Mouse (Mus musculus) neural tube, embryonic 15.5 days (tissue): Measurements from ENCODE around the gene Klhdc8a. TPM values are rescaled to one million over a fixed set of nuclear protein-coding genes. Genes with fewer than 3 reads are reported as not detected.

Source experiments
- ATAC-seq: fragments of 200-750 bp; cut with Nextera tagmentation; 2 replicates; pipeline ENCODE4 v1.8.0; 2017; ENCODE audit warnings: mild to moderate bottlenecking, moderate TSS enrichment, moderate library complexity; ENCODE audit not compliant: low FRiP score
- H3K27ac ChIP-seq: fragments of 300-500 bp; sonication (generic); replicated peaks from 2 replicates; pipeline ENCODE4 v1.5.1; 2015; ENCODE audit warnings: mild to moderate bottlenecking, inconsistent platforms
- H3K27me3 ChIP-seq: fragments of 300-500 bp; sonication (generic); replicated peaks from 2 replicates; pipeline ENCODE4 v1.6.1; 2015; ENCODE audit warnings: inconsistent platforms
- H3K36me3 ChIP-seq: fragments of 300-500 bp; sonication (generic); 2 replicates; pipeline ENCODE4 v1.6.1; 2015; ENCODE audit warnings: inconsistent platforms
- H3K4me1 ChIP-seq: fragments of 300-500 bp; sonication (generic); 2 replicates; pipeline ENCODE4 v1.6.1; 2015; ENCODE audit warnings: inconsistent platforms
- H3K4me2 ChIP-seq: fragments of 300-500 bp; sonication (generic); 2 replicates; pipeline ENCODE4 v1.6.1; 2015; ENCODE audit warnings: inconsistent platforms, mild to moderate bottlenecking, moderate library complexity
- H3K4me3 ChIP-seq: fragments of 300-500 bp; sonication (generic); replicated peaks from 2 replicates; pipeline ENCODE4 v1.5.1; 2015; ENCODE audit warnings: mild to moderate bottlenecking, inconsistent platforms
- H3K9ac ChIP-seq: fragments of 300-500 bp; sonication (generic); replicated peaks from 2 replicates; pipeline ENCODE4 v1.6.1; 2015; ENCODE audit warnings: mild to moderate bottlenecking, inconsistent platforms
- H3K9me3 ChIP-seq: fragments of 300-500 bp; sonication (generic); replicated peaks from 2 replicates; pipeline ENCODE4 v1.6.1; 2016; ENCODE audit warnings: inconsistent platforms
- WGBS: fragments of 180-500 bp; shearing (Covaris S2); methylation state at CpG from one replicate; pipeline ENCODE4 v1.1.7; 2015; ENCODE audit warnings: mixed read lengths; 5-methylcytosine and 5-hydroxymethylcytosine counted together
- polyA plus RNA-seq: library from polyadenylated mRNA; unstranded; fragments of >200 nt; fragmentation: Nextera tagmentation; extraction: Ambion mirVana; gene quantifications from 2 replicates; pipeline ENCODE4 v1.2.1, GENCODE M21; 2015

The Klhdc8a gene
- polyA plus RNA-seq, 1 experiment from 2014 or later, result 7.5 TPM

- no peak for ATAC-seq
- no peak overlapping the region for H3K4me3 ChIP-seq
- WGBS, result 95% methylated on average over 7 of the region's 7 CpGs
- H3K36me3 ChIP-seq, result no peaks in the 10 kb centered on the region
- no peaks in the 10 kb centered on the region for H3K4me1 ChIP-seq
- no peak overlapping the region for H3K27ac ChIP-seq
- no peak overlapping the region for H3K9ac ChIP-seq
- peaks cover 3% of the 10 kb centered on the region; the same call in 1 of the 2 replicates for H3K27me3 ChIP-seq
- no peak overlapping the region for H3K4me2 ChIP-seq
- H3K9me3 ChIP-seq, result no peaks in the 10 kb centered on the region
Measured at GRCm38 (mm10) chr1:132308674-132309073, 10.2 kb downstream of the Klhdc8a start.

- H3K27me3 ChIP-seq, result peaks cover 13% of the 10 kb centered on the region; the same call in 1 of the 2 replicates
- H3K9me3 ChIP-seq, result no peaks in the 10 kb centered on the region
- H3K4me1 ChIP-seq, result peaks cover 5% of the 10 kb centered on the region; the same call in 1 of the 2 replicates
- no peak for ATAC-seq
- H3K27ac ChIP-seq, result no peak overlapping the region
- H3K4me3 ChIP-seq, result no peak overlapping the region
- no peak overlapping the region for H3K4me2 ChIP-seq
- 77% methylated on average over 7 of the region's 7 CpGs for WGBS
- no peaks in the 10 kb centered on the region for H3K36me3 ChIP-seq
- H3K9ac ChIP-seq, result no peak overlapping the region
Measured at GRCm38 (mm10) chr1:132310754-132311153, 12.3 kb downstream of the Klhdc8a start.

DNA sequence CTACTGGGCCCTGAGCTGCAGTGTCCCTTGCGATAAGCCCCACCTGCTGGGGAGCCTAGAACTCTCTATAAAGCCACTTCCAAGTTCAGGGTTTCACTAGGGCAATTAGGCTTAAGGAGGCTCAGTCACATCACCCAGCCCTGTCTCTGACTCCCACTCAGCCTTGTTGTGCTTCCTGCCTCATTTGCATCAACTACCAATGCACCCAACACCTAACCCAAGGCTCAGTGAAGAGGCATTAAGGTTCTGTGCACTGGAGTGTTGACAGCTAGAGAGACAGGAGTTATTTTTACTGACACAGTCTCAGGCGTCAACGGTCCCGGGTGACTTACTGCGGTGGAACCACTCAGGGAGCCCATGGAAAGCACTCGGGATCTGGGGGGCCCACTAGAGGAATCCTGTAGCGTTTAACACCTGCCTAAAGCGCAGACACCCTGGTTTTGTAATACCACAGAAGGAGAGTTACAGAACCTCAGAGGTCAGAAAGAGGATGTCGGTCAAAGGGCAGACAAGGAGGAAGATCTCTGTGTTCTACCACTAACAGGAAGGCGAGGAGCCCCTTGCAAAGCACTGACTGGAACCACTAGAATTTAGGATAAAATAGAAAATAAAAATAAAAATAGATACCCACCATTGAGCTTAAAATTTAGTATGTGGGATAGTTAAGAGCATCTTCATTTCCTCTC is 12.9 kb downstream of the Klhdc8a start:
- no peak for ATAC-seq
- H3K27ac ChIP-seq, result no peak overlapping the region
- no peaks in the 10 kb centered on the region for H3K36me3 ChIP-seq
- WGBS, result 76% methylated on average over 10 of the region's 10 CpGs
- H3K9me3 ChIP-seq, result no peaks in the 10 kb centered on the region
- peaks cover 13% of the 10 kb centered on the region; the same call in 1 of the 2 replicates for H3K27me3 ChIP-seq
- H3K4me3 ChIP-seq, result no peak overlapping the region
- no peak overlapping the region for H3K9ac ChIP-seq
- peaks cover 7% of the 10 kb centered on the region for H3K4me1 ChIP-seq
- H3K4me2 ChIP-seq, result no peak overlapping the region

DNA sequence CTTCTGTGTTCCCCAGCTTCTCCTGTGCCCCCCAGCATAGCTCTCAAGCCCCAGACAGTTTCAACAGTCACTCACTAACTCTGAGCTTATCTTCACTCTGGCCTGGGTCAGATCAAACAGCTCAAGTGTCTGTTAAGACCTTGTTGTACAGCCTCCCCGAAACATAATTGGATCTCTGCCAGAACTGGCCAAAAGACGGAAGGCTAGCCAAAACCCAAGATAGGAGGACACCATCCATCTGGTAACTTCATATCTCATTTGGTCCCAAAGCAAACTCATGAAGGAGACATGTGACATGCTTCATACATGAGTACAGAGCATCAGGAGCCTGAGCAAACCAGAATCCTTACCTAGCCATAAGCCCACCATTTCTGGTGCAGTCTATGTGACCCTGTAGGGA is 13.6 kb downstream of the Klhdc8a start:
- Histone ChIP-seq H3K9me3 (no peaks in the 10 kb centered on the region), H3K27ac (no peak overlapping the region), H3K9ac (no peak overlapping the region), H3K36me3 (no peaks in the 10 kb centered on the region), H3K27me3 (peaks cover 13% of the 10 kb centered on the region; the same call in 1 of the 2 replicates), H3K4me1 (peaks cover 14% of the 10 kb centered on the region), H3K4me3 (no peak overlapping the region), H3K4me2 (no peak overlapping the region)
- 74% methylated on average over 2 of the region's 2 CpGs for WGBS
- ATAC-seq, result no peak

- no peak overlapping the region for H3K4me3 ChIP-seq
- no peak for ATAC-seq
- peaks cover 13% of the 10 kb centered on the region; the same call in 1 of the 2 replicates for H3K27me3 ChIP-seq
- no peaks in the 10 kb centered on the region for H3K9me3 ChIP-seq
- H3K27ac ChIP-seq, result no peak overlapping the region
- H3K9ac ChIP-seq, result no peak overlapping the region
- no peaks in the 10 kb centered on the region for H3K36me3 ChIP-seq
- no peak overlapping the region for H3K4me2 ChIP-seq
- WGBS, result 61% methylated on average over 3 of the region's 3 CpGs
- H3K4me1 ChIP-seq, result peaks cover 21% of the 10 kb centered on the region
Measured at GRCm38 (mm10) chr1:132312703-132313102, 14.3 kb downstream of the Klhdc8a start.

GRCm38 (mm10) chr1:132315889-132316624 is 17.6 kb downstream of the Klhdc8a start, which contains the start of gene Nuak2:
Gene Nuak2 (plus strand): TSS chr1:132316126.
- H3K27ac ChIP-seq, result peak within 1 kb of the TSS; percentile 64
- WGBS, result under 1% methylated on average over 67 of the region's 67 CpGs

DNA sequence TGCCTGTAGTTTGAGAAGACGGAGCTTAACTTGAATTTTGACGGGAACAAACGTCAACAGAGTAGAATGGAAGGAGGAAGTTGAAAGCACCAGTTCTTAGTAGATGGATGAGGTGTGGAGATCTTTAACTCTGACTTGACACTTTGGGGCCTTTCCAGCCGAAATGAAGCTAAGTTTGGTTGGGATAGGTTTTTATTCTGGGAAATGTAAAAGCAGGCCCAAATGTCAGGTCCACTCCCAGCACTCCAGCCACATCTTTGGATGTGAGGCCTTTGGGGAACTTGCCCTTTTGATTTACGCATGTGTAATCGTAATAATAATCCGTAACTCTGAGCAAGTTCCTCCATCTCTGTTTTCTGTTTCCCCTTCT is 18.2 kb downstream of the Klhdc8a start:
- no peaks in the 10 kb centered on the region for H3K36me3 ChIP-seq
- peak overlapping the region; percentile 58 for H3K9ac ChIP-seq
- 0 out of 2 replicates have a peak, but pooled peaks cover 11% of the 10 kb centered on the region for H3K27me3 ChIP-seq
- WGBS, result 11% methylated on average over 7 of the region's 7 CpGs
- no peaks in the 10 kb centered on the region for H3K9me3 ChIP-seq
- H3K4me3 ChIP-seq, result peak overlapping the region; percentile 73
- H3K4me1 ChIP-seq, result peaks cover 43% of the 10 kb centered on the region
- no peak for ATAC-seq
- peak overlapping the region; percentile 64; the same call in 1 of the 2 replicates for H3K27ac ChIP-seq
- peak overlapping the region; percentile 85 for H3K4me2 ChIP-seq

More at GRCm38 (mm10) chr1:132315889-132316624, 17.6 kb downstream of the Klhdc8a start, which contains the start of gene Nuak2:
- Histone ChIP-seq H3K27me3 (0 out of 2 replicates have a peak, but pooled peaks cover 11% of the 10 kb centered on the region), H3K9me3 (no peaks in the 10 kb centered on the region), H3K4me1 (peaks cover 43% of the 10 kb centered on the region), H3K36me3 (no peaks in the 10 kb centered on the region), H3K9ac (peak within 1 kb of the TSS; percentile 58), H3K4me2 (peak within 1 kb of the TSS; percentile 85), H3K4me3 (peak within 1 kb of the TSS; percentile 73)
- peak; percentile 91 for ATAC-seq

- no peaks in the 10 kb centered on the region for H3K9me3 ChIP-seq
- WGBS, result 25% methylated on average over 4 of the region's 4 CpGs
- H3K4me3 ChIP-seq, result no peak overlapping the region; the same call in 1 of the 2 replicates
- H3K36me3 ChIP-seq, result no peaks in the 10 kb centered on the region
- peaks cover 50% of the 10 kb centered on the region for H3K4me1 ChIP-seq
- H3K27ac ChIP-seq, result peak overlapping the region; percentile 23; the same call in 1 of the 2 replicates
- H3K9ac ChIP-seq, result no peak overlapping the region
- peak overlapping the region; percentile 85 for H3K4me2 ChIP-seq
- H3K27me3 ChIP-seq, result 0 out of 2 replicates have a peak, but pooled peaks cover 11% of the 10 kb centered on the region
- ATAC-seq, result no peak
Measured at GRCm38 (mm10) chr1:132317413-132317812, 19.0 kb downstream of the Klhdc8a start.

DNA sequence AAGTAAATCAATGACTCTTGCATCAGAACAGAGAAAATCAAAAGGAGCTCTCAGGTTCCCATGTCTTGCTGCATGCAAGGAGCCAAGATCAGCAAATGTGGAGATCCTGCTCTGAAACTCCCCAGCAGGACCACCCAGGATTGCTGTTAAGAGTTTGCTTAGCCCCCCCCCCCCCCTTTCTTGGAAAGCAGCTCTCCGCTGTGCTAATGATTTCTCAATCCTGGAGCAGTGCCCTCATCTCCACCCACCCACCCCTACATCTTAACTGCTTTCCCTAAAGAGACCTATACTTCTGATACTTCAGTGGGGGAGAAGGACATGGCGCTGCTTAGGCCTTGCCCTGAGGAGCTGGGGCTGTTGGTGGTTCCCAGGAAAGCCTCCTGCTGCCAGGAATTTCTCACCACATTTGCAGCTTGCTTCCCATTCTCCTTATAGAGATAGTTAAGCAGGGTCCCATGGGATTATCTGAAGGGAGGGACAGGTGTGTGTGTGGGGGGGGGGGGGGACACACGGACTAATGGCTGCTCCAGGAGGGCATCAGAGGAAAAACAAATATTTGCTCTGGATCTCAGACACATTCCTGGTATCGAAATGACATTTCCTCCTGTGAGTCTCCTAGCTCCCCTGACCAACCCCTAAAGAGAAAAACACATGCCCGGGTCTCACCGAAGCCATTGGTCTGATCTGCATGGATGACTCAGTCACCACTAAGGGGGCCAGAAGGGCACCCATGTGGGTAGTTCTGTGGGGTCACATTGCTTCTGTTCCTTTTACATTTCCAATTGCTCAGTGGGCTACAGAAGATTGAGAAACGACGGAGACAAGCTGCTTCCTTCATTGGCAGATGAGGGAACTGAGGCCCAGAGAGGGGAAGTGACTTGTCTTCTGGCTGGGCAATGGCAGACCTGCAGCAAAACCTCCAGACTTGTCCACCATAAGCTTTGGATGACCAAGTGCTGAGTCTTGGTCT is 19.8 kb downstream of the Klhdc8a start:
- H3K9me3 ChIP-seq, result no peaks in the 10 kb centered on the region
- peaks cover 57% of the 10 kb centered on the region for H3K4me1 ChIP-seq
- WGBS, result 30% methylated on average over 8 of the region's 8 CpGs
- H3K27ac ChIP-seq, result no peak overlapping the region
- no peak for ATAC-seq
- no peak overlapping the region for H3K9ac ChIP-seq
- H3K36me3 ChIP-seq, result no peaks in the 10 kb centered on the region
- 0 out of 2 replicates have a peak, but pooled peaks cover 11% of the 10 kb centered on the region for H3K27me3 ChIP-seq
- no peak overlapping the region for H3K4me3 ChIP-seq
- peak overlapping the region; percentile 85 for H3K4me2 ChIP-seq

GRCm38 (mm10) chr1:132319242-132319641 is 20.8 kb downstream of the Klhdc8a start:
- Histone ChIP-seq H3K27me3 (0 out of 2 replicates have a peak, but pooled peaks cover 8% of the 10 kb centered on the region), H3K9me3 (no peaks in the 10 kb centered on the region), H3K4me1 (peaks cover 60% of the 10 kb centered on the region), H3K4me2 (peak overlapping the region; percentile 85; the same call in 1 of the 2 replicates), H3K4me3 (no peak overlapping the region), H3K9ac (no peak overlapping the region), H3K36me3 (no peaks in the 10 kb centered on the region), H3K27ac (no peak overlapping the region; the same call in 1 of the 2 replicates)
- WGBS, result 33% methylated on average over 5 of the region's 5 CpGs
- ATAC-seq, result no peak
